Mouse (Mus musculus) neural tube, embryonic 15.5 days (tissue): ENCODE data around the gene Gm10142. TPM values are rescaled to one million over a fixed set of nuclear protein-coding genes. Genes with fewer than 3 reads are reported as not detected.
"Not testable (repeated sequence)": the region's sequence is repeated elsewhere in the genome, so short reads cannot be mapped to it uniquely, and the experiment has no call there.

Source experiments
- ATAC-seq: fragments of 200-750 bp; cut with Nextera tagmentation; 2 replicates; pipeline ENCODE4 v1.8.0; 2017; ENCODE audit warnings: mild to moderate bottlenecking, moderate TSS enrichment, moderate library complexity; ENCODE audit not compliant: low FRiP score
- H3K27ac ChIP-seq: fragments of 300-500 bp; sonication (generic); replicated peaks from 2 replicates; pipeline ENCODE4 v1.5.1; 2015; ENCODE audit warnings: mild to moderate bottlenecking, inconsistent platforms
- H3K27me3 ChIP-seq: fragments of 300-500 bp; sonication (generic); replicated peaks from 2 replicates; pipeline ENCODE4 v1.6.1; 2015; ENCODE audit warnings: inconsistent platforms
- H3K36me3 ChIP-seq: fragments of 300-500 bp; sonication (generic); 2 replicates; pipeline ENCODE4 v1.6.1; 2015; ENCODE audit warnings: inconsistent platforms
- H3K4me1 ChIP-seq: fragments of 300-500 bp; sonication (generic); 2 replicates; pipeline ENCODE4 v1.6.1; 2015; ENCODE audit warnings: inconsistent platforms
- H3K4me2 ChIP-seq: fragments of 300-500 bp; sonication (generic); 2 replicates; pipeline ENCODE4 v1.6.1; 2015; ENCODE audit warnings: inconsistent platforms, mild to moderate bottlenecking, moderate library complexity
- H3K4me3 ChIP-seq: fragments of 300-500 bp; sonication (generic); replicated peaks from 2 replicates; pipeline ENCODE4 v1.5.1; 2015; ENCODE audit warnings: mild to moderate bottlenecking, inconsistent platforms
- H3K9ac ChIP-seq: fragments of 300-500 bp; sonication (generic); replicated peaks from 2 replicates; pipeline ENCODE4 v1.6.1; 2015; ENCODE audit warnings: mild to moderate bottlenecking, inconsistent platforms
- H3K9me3 ChIP-seq: fragments of 300-500 bp; sonication (generic); replicated peaks from 2 replicates; pipeline ENCODE4 v1.6.1; 2016; ENCODE audit warnings: inconsistent platforms
- WGBS: fragments of 180-500 bp; shearing (Covaris S2); methylation state at CpG from one replicate; pipeline ENCODE4 v1.1.7; 2015; ENCODE audit warnings: mixed read lengths; 5-methylcytosine and 5-hydroxymethylcytosine counted together
- polyA plus RNA-seq: library from polyadenylated mRNA; unstranded; fragments of >200 nt; fragmentation: Nextera tagmentation; extraction: Ambion mirVana; gene quantifications from 2 replicates; pipeline ENCODE4 v1.2.1, GENCODE M21; 2015

Gm10142 gene
- polyA plus RNA-seq, 1 experiment from 2014 or later: not detected

DNA sequence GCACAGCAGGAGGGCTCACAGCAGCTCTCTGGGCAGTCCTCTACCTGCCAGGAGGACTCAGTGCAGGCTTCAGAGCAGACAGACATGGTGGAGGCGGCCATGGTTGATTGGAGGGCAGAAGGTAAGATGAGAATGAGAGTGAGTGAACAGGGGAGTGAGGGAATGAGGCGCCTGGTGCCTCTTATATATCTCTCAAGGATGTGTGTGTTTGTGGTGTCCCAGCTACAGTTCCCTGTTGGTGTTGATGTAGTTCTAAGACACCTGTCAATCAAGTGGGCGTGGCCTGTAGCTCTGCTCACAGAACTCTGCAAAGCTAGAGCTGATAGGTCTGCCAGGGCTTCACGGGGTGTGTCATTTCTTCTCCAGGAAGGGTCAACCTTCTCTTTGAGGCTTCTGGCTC, 18.5 kb upstream of the Gm10142 start, which contains the start of gene Gm9508:
Gene Gm9508, minus strand, starts transcription at position 101 of the 400 bp plus-strand sequence.
- Histone ChIP-seq H3K36me3 (no peaks in the 10 kb centered on the region), H3K4me3 (no peak within 1 kb of the TSS), H3K4me1 (no peaks in the 10 kb centered on the region), H3K9me3 (no peaks in the 10 kb centered on the region), H3K27ac (no peak within 1 kb of the TSS), H3K9ac (no peak within 1 kb of the TSS), H3K27me3 (no peaks in the 10 kb centered on the region), H3K4me2 (no peak within 1 kb of the TSS)
- ATAC-seq: no peak
- WGBS: 51% methylated on average over 4 of the region's 4 CpGs

DNA sequence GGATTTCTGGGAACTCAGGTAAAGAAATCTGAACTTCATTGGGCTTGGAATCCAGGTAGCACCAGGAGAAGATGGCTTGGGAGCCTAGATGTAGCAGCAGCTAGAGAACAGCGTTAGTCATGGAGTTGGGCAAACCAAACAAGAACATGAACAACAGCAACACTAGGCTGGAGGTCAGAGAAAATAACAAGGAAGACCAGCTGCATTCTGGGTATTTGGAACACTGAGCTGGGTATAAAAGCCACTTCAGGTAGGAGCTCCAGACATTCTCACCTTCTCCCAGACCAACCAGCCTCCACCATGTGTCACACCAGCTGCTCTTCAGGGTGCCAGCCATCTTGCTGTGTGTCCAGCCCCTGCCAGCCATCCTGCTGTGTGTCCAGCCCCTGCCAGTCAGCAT, 9.3 kb upstream of the Gm10142 start, which contains the start of gene Gm10272:
Gene Gm10272, plus strand, starts transcription at position 301 of the 400 bp plus-strand sequence.
- Histone ChIP-seq H3K27me3 (no peaks in the 10 kb centered on the region), H3K9ac (no peak within 1 kb of the TSS), H3K4me1 (no peaks in the 10 kb centered on the region), H3K9me3 (no peaks in the 10 kb centered on the region), H3K27ac (no peak within 1 kb of the TSS), H3K4me2 (no peak within 1 kb of the TSS), H3K4me3 (no peak within 1 kb of the TSS), H3K36me3 (no peaks in the 10 kb centered on the region)
- ATAC-seq: no peak
- WGBS: 84% methylated on average over 1 of the region's 1 CpGs

DNA sequence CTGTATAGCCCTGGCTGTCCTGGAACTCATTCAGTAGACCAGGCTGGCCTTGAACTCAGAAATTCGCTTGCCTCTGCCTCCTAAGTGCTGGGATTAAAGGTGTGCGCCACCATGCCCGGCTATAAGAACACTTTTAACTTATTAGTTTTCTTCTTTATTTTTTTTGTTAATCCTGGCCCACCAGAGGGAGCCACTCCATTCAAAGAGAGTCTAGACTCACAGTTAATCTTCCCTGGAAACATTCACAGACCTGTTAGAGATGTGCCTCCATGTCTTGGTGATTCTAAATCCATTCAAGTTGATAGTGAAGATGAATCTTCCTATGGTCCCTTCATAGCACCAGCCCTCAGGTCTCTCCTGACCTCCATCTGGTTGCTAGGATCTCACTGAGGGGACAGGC, 5.8 kb upstream of the Gm10142 start:
- no peak overlapping the region for H3K27ac ChIP-seq
- H3K27me3 ChIP-seq: no peaks in the 10 kb centered on the region
- 86% methylated on average over 3 of the region's 3 CpGs for WGBS
- H3K4me1 ChIP-seq: no peaks in the 10 kb centered on the region
- ATAC-seq: no peak
- no peak overlapping the region for H3K9ac ChIP-seq
- H3K9me3 ChIP-seq: no peaks in the 10 kb centered on the region
- H3K4me3 ChIP-seq: no peak overlapping the region
- no peaks in the 10 kb centered on the region for H3K36me3 ChIP-seq
- H3K4me2 ChIP-seq: no peak overlapping the region

DNA sequence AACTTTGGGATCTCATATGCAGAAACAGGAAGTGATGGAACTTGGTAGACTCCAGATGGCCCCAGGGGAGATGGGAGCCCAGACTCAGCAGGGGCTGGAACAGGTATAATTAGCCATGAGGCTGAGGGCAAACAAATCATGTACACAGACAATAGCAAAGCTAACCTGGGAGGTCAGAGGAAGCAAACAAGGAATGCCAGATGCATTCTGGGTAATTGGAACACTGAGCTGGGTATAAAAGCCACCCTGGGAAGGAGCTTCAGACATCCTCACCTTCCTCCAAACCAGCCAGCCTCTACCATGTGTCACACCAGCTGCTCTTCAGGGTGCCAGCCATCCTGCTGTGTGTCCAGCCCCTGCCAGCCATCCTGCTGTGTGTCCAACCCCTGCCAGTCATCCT, 4.5 kb upstream of the Gm10142 start, which contains the start of gene Gm10024:
Gene Gm10024, plus strand, starts transcription at position 301 of the 400 bp plus-strand sequence.
- ATAC-seq, H3K9me3 ChIP-seq, H3K4me2 ChIP-seq, H3K4me3 ChIP-seq, H3K27me3 ChIP-seq, H3K4me1 ChIP-seq, H3K36me3 ChIP-seq, H3K9ac ChIP-seq, H3K27ac ChIP-seq: not testable (repeated sequence)

DNA sequence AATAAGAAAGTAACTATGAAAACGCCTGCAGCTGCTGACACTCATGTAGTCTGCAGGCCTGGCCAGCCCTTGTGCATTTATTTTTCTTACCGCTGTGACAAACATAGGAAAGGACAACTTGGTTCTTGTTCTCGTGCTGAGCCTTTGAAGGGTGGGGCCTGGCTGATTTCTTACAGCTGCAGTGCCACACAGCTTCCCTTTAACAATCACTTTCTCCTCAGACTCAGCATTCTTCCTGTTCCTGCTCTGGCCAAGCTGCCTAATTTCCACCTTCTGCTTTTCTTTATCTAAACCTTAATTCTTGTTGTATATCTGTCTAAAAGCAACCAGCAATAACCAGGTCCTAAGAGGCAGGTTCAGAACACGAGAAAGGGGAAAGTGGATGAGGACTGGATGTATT, 1.9 kb upstream of the Gm10142 start:
- Histone ChIP-seq H3K4me2 (no peak overlapping the region), H3K36me3 (no peaks in the 10 kb centered on the region), H3K27ac (no peak overlapping the region), H3K4me1 (no peaks in the 10 kb centered on the region), H3K9ac (no peak overlapping the region), H3K27me3 (no peaks in the 10 kb centered on the region), H3K4me3 (no peak overlapping the region), H3K9me3 (no peaks in the 10 kb centered on the region)
- WGBS: 78% methylated on average over 4 of the region's 4 CpGs
- ATAC-seq: no peak

DNA sequence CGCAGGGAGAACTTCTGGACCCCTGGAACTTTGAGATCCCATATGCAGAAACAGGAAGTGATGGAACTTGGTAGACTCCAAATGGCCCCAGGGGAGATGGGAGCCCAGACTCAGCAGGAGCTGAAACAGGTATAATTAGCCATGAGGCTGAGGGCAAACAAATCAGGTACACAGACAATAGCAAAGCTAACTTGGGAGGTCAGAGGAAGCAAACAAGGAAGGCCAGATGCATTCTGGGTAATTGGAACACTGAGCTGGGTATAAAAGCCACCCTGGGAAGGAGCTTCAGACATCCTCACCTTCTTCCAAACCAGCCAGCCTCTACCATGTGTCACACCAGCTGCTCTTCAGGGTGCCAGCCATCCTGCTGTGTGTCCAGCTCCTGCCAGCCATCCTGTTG, 4.7 kb downstream of the Gm10142 start, which contains the start of gene Krtap12-1:
Gene Krtap12-1, plus strand, starts transcription at position 301 of the 400 bp plus-strand sequence.
- H3K9ac ChIP-seq, ATAC-seq, H3K9me3 ChIP-seq, H3K4me3 ChIP-seq, H3K36me3 ChIP-seq, H3K4me1 ChIP-seq, H3K27me3 ChIP-seq, H3K4me2 ChIP-seq, H3K27ac ChIP-seq: not testable (repeated sequence)
- 83% methylated on average over 1 of the region's 1 CpGs for WGBS

DNA sequence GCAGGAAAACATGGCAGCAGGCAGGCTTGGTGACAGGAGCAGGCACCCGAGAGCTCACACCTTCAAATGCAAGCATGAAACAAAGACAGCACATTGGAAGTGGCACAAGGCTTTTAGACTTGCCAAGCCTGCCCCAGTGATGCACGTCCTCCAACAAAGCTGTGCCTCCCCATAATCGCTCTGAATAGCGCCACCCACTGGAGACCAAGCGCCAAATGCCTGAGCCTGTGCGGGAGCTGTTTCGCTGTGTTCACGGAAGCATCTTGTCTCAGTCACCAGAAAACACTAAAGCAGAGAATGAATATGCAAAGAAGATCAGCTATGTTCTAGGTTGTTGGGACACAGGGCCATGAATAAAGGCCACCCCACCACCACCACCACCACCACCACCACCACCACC, 9.2 kb downstream of the Gm10142 start:
- no peak overlapping the region for H3K4me2 ChIP-seq
- ATAC-seq: no peak
- whole genome bisulfite sequencing: 79% methylated on average over 8 of the region's 8 CpGs
- H3K4me1 ChIP-seq: no peaks in the 10 kb centered on the region
- H3K36me3 ChIP-seq: no peaks in the 10 kb centered on the region
- no peaks in the 10 kb centered on the region for H3K27me3 ChIP-seq
- H3K9me3 ChIP-seq: no peaks in the 10 kb centered on the region
- H3K4me3 ChIP-seq: no peak overlapping the region
- no peak overlapping the region for H3K9ac ChIP-seq
- no peak overlapping the region for H3K27ac ChIP-seq

DNA sequence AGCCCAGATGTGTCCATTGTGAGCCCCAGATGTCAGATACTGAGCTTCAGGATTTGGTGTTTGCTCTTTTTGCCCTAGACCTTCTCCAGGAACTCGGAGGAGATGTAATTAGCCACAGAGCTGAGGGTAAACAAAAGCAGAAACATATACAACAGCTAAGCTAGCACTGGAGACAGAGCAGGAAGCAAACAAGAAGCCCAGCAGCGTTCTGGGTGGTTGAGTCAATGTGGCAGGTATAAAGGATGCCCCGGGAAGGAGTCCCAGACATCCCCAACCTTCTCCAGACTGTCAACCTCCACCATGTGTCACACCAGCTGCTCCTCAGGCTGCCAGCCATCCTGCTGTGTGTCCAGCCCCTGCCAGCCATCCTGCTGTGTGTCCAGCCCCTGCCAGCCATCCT, 10.6 kb downstream of the Gm10142 start, which contains the start of gene Gm10100:
Gene Gm10100, plus strand, starts transcription at position 301 of the 400 bp plus-strand sequence.
- Histone ChIP-seq H3K36me3 (no peaks in the 10 kb centered on the region), H3K9me3 (no peaks in the 10 kb centered on the region), H3K9ac (no peak within 1 kb of the TSS), H3K27me3 (no peaks in the 10 kb centered on the region), H3K4me1 (no peaks in the 10 kb centered on the region), H3K27ac (no peak within 1 kb of the TSS), H3K4me2 (no peak within 1 kb of the TSS), H3K4me3 (no peak within 1 kb of the TSS)
- ATAC-seq: no peak
- 51% methylated on average over 3 of the region's 3 CpGs for WGBS

DNA sequence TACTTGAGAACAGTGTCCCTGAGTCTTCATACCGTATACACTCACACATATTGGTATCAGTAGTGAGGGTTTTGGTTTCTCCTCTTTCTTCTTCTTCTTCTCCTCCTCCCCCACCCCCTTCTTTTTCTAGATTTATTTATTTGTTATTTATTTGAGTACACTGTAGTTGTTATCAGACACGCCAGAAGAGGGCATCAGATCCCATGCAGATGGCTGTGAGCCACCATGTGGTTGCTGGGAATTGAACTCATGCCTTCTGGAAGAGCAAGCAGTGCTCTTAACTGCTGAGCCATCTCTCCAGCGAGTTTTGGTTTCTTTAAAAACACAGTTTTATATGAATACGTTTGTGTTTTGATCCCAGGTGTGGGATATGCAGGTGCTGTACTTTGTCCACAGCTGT, 12.7 kb downstream of the Gm10142 start:
- WGBS: 73% methylated on average over 4 of the region's 4 CpGs
- no peaks in the 10 kb centered on the region for H3K27me3 ChIP-seq
- no peaks in the 10 kb centered on the region for H3K9me3 ChIP-seq
- no peak overlapping the region for H3K4me3 ChIP-seq
- no peak overlapping the region for H3K27ac ChIP-seq
- H3K9ac ChIP-seq: no peak overlapping the region
- H3K4me2 ChIP-seq: no peak overlapping the region
- H3K36me3 ChIP-seq: no peaks in the 10 kb centered on the region
- no peaks in the 10 kb centered on the region for H3K4me1 ChIP-seq
- ATAC-seq: no peak

DNA sequence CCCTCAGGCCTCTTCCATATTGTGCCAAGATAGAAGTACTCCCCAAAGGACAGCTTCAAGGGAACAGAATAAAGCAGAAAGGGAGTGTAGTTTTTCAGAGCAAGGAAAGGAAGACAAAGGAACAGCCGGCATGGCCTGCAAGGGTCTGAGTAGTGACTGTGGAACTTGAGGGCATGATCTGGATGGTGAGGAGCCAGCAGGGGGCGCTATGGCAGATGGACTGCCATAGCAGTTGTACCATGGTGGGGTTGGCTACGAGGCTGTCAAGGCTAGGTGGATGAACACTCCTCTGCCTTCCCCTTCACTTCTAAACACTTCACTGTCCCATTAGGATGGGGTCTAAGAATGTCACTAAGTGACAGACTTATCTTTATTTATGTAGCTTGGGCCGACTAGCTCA, 13.6 kb downstream of the Gm10142 start:
- no peaks in the 10 kb centered on the region for H3K27me3 ChIP-seq
- no peaks in the 10 kb centered on the region for H3K36me3 ChIP-seq
- H3K4me3 ChIP-seq: no peak overlapping the region
- no peak overlapping the region for H3K9ac ChIP-seq
- no peak overlapping the region for H3K4me2 ChIP-seq
- WGBS: 59% methylated on average over 4 of the region's 4 CpGs
- no peak for ATAC-seq
- H3K27ac ChIP-seq: no peak overlapping the region
- H3K9me3 ChIP-seq: no peaks in the 10 kb centered on the region
- no peaks in the 10 kb centered on the region for H3K4me1 ChIP-seq

DNA sequence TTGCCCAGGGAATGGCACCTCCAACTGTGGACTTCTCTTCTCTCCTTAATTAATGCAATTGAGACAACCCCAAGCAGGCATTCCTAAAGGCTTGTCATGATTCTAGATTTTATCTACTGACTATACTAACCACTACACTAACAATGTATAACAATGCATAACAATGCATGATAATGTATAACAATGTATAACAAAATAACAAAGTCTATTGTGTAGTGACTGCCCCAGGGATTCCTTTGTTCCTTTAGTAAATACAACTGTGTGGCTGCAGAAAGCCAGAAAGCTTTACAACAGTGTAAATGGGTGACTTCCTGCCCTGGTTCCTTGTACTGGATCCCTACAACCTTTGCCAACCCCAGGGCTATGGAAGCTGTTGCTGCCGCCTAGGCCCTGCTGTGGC, 20.3 kb downstream of the Gm10142 start:
- WGBS: 90% methylated on average over 1 of the region's 1 CpGs
- Histone ChIP-seq H3K4me1 (no peaks in the 10 kb centered on the region), H3K27ac (no peak overlapping the region), H3K4me2 (no peak overlapping the region), H3K27me3 (no peaks in the 10 kb centered on the region), H3K9me3 (no peaks in the 10 kb centered on the region), H3K9ac (no peak overlapping the region), H3K36me3 (no peaks in the 10 kb centered on the region), H3K4me3 (no peak overlapping the region)
- ATAC-seq: no peak

DNA sequence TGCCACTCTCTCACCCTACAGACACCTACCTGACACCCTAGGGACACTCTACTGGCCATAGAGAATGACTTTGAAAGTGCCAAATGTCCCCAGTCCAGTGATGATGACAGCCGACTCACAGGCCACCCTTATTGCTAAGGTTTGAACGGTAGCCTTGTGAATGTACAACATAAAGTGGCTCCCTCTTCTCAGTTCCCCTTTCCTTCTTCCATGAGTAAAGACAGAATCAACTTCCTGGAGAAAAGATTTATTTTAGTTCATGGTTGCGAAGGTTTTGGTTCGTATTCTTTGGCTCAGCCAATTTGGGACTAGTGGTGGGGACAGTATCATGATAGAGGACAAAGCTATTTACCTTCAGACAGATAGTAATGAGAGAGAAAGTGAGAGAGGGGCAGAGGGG, 23.3 kb downstream of the Gm10142 start:
- 87% methylated on average over 4 of the region's 4 CpGs for WGBS
- Histone ChIP-seq H3K27ac (no peak overlapping the region), H3K27me3 (no peaks in the 10 kb centered on the region), H3K36me3 (no peaks in the 10 kb centered on the region), H3K4me3 (no peak overlapping the region), H3K4me1 (no peaks in the 10 kb centered on the region), H3K9me3 (no peaks in the 10 kb centered on the region), H3K9ac (no peak overlapping the region), H3K4me2 (no peak overlapping the region)
- ATAC-seq: no peak
